25 mouse cellular contexts compared by ENCODE assay signal in genomic region chr12:40008459-40008858, GRCm38 (mm10). TPM values are rescaled to one million over a fixed set of nuclear protein-coding genes. Genes with fewer than 3 reads are reported as not detected.
DNase-seq lines count a peak whose midpoint lies in the region; ATAC-seq and TF ChIP-seq lines count a peak whose summit lies in the region.
"Had no signal": no experiment of that assay in that cellular context is flagged by ENCODE, and none has a peak within 500 bp of the region (broad histone marks: within the 10 kb centered on the region; RNA-seq: fewer than 3 reads in every experiment).

No protein-coding gene starts in this region.

- ATAC-seq in activated CD4-positive, CD25-positive, alpha-beta regulatory T cell, adult 4 months = peak; percentile 58
- peak; percentile 49 for ATAC-seq in inflammation-experienced regulatory T-cells, adult 6 months
- ATAC-seq: forebrain, embryonic 14.5 days; forebrain, postnatal 0 days; hindbrain, postnatal 0 days; intestine, embryonic 15.5 days had no signal

- intact Hi-C loops in heart, adult 2 months (cut with DNase I) = no loop called here

- H3K9ac ChIP-seq in heart, adult 2 months (ENCODE audit: low read depth, low read length) = no peak overlapping the region
- H3K9ac ChIP-seq: embryonic facial prominence, embryonic 12.5 days; embryonic facial prominence, embryonic 15.5 days; forebrain, postnatal 0 days; hindbrain, embryonic 14.5 days; intestine, embryonic 15.5 days had no signal

- no peaks in the 10 kb centered on the region for H3K27me3 ChIP-seq in heart, adult 2 months (ENCODE audit: control insufficient read depth, insufficient read depth, low read length)
- H3K27me3 ChIP-seq: embryonic facial prominence, embryonic 12.5 days; embryonic facial prominence, embryonic 15.5 days; intestine, embryonic 15.5 days had no signal

- no peak overlapping the region for H3K4me3 ChIP-seq in heart, adult 2 months
- H3K4me3 ChIP-seq: embryonic facial prominence, embryonic 12.5 days; embryonic facial prominence, embryonic 15.5 days; gastrocnemius, adult 2 months; hindbrain, embryonic 10.5 days; intestine, embryonic 15.5 days had no signal

- H3K36me3 ChIP-seq in heart, adult 2 months (ENCODE audit: control insufficient read depth, insufficient read depth, low read length) = no peaks in the 10 kb centered on the region
- H3K36me3 ChIP-seq: embryonic facial prominence, embryonic 12.5 days; embryonic facial prominence, embryonic 15.5 days; hindbrain, embryonic 10.5 days; intestine, embryonic 15.5 days had no signal

- H3K4me1 ChIP-seq in heart, adult 2 months (ENCODE audit: control insufficient read depth, insufficient read depth, low read length) = no peaks in the 10 kb centered on the region
- H3K4me1 ChIP-seq: embryonic facial prominence, embryonic 12.5 days; embryonic facial prominence, embryonic 15.5 days; hindbrain, embryonic 10.5 days; intestine, embryonic 15.5 days had no signal

- no peak for TF ChIP-seq EP300 in heart, adult 2 months (IDR thresholded peaks at IDR 0.05; ENCODE audit: insufficient read depth, low read depth, low read length)

- no peak for TF ChIP-seq POLR2A in heart, adult 2 months (IDR thresholded peaks at IDR 0.05; ENCODE audit: insufficient read depth, low read depth, low read length)

- TF ChIP-seq CTCF in heart, adult 2 months (IDR thresholded peaks at IDR 0.05) = no peak

- peak; percentile 53 for DNase-seq in heart, adult 11 months
- no peak for DNase-seq in heart, adult 2 months
- DNase-seq in CD4-positive, CD25-positive, alpha-beta regulatory T cell, adult 2 months (ENCODE audit: low read depth, low spot score) = peak; percentile 12
- DNase-seq in thymus, postnatal 4 days = no peak
- no peak for DNase-seq in yolk sac, embryonic 10.5 days (ENCODE audit: low spot score)
- no peak for DNase-seq in testis, postnatal 14 days (ENCODE audit: low spot score)
- DNase-seq: adrenal gland, adult 8-10 months; adrenal gland, postnatal 25 days; B cell, adult 2 months; cerebellum, adult 18-20 months; cerebellum, adult 9-10 months; cerebellum, postnatal 14 days; forebrain, postnatal 0 days; gastrocnemius, adult 2 months; gastrocnemius, postnatal 25 days; kidney, adult 11 months had no signal

- 57% methylated on average over 3 of the region's 3 CpGs for WGBS in heart, adult 2 months

- H3K27ac ChIP-seq in heart, adult 2 months = no peak overlapping the region
- H3K27ac ChIP-seq: embryonic facial prominence, embryonic 12.5 days; embryonic facial prominence, embryonic 15.5 days; gastrocnemius, adult 2 months; hindbrain, embryonic 10.5 days; hindbrain, embryonic 14.5 days; hindbrain, postnatal 0 days; intestine, embryonic 15.5 days had no signal

- no peaks in the 10 kb centered on the region for H3K79me2 ChIP-seq in heart, adult 2 months (replicated peaks; ENCODE audit: control insufficient read depth, insufficient read depth, low read length)

RNA-seq across cellular contexts. Expression of gene Arl4a, which starts 29.4 kb away (rescaled TPM):
- total RNA-seq in heart, adult 2 months (2021) = 10 to 100 TPM; 23.8 to 25.9 TPM
- 8.6 and 12.9 TPM in 2 replicates for polyA plus RNA-seq in heart, adult 2 months (2012; rRNA removed)
- 10 to 100 TPM; 77.0 to 82.7 TPM for polyA plus RNA-seq in activated CD4-positive, CD25-positive, alpha-beta regulatory T cell, adult 4 months (2017; shearing (Covaris generic))
- polyA plus RNA-seq in inflammation-experienced regulatory T-cells, adult 6 months (2017; shearing (Covaris generic)) = 10 to 100 TPM; 83.7 to 93.0 (median 88.4) TPM

Comparison
In these comparisons a context has a peak if more than half of its experiments do, and no peak if none do; other contexts are left out.
1. DNase-seq: peak in heart, adult 11 months (single experiment) and CD4-positive, CD25-positive, alpha-beta regulatory T cell, adult 2 months (single experiment); none in heart, adult 2 months (0 of 2), thymus, postnatal 4 days (single experiment), yolk sac, embryonic 10.5 days (single experiment) and testis, postnatal 14 days (single experiment).